Mouse (Mus musculus): ENCODE data around the gene Slc39a1. TPM values are rescaled to one million over a fixed set of nuclear protein-coding genes. Genes with fewer than 3 reads are reported as not detected.
A peak's percentile ranks its signal among the peaks of the same experiment; 100 is the strongest.

Gene Slc39a1
- total RNA-seq (2021) = 100 to 1,000 TPM; 114 to 118 TPM
- long read RNA-seq, experiment 1, transcript Slc39a1-201 (4 exons, 2,364 nt) = major isoform, 30 of 48 reads
- long read RNA-seq, experiment 1, partial matches to known transcripts = 15 of 48 reads
- long read RNA-seq, experiment 1, other reads (novel, unspliced or antisense) = 3 of 48 reads
- long read RNA-seq, experiment 2, transcript Slc39a1-201 (4 exons, 2,364 nt) = major isoform, 27 of 31 reads
- long read RNA-seq, experiment 2, partial matches to known transcripts = 1 of 31 reads
- long read RNA-seq, experiment 2, other reads (novel, unspliced or antisense) = 3 of 31 reads

GRCm38 (mm10) chr3:90247960-90248745 lies at the start of gene Slc39a1:
Gene Slc39a1, plus strand, starts transcription at chr3:90248172.
- DNase-seq = peak; percentile 94

- no peak for DNase-seq
Measured at GRCm38 (mm10) chr3:90202884-90203283, 45.1 kb upstream of the Slc39a1 start.

- DNase-seq = no peak
Measured at GRCm38 (mm10) chr3:90203619-90204018, 44.4 kb upstream of the Slc39a1 start.

- no peak for DNase-seq
Measured at GRCm38 (mm10) chr3:90204582-90204981, 43.4 kb upstream of the Slc39a1 start.

- no peak for DNase-seq
Measured at GRCm38 (mm10) chr3:90208662-90209061, 39.3 kb upstream of the Slc39a1 start.

GRCm38 (mm10) chr3:90209908-90210566 lies 37.9 kb upstream of the Slc39a1 start:
- DNase-seq = no peak

GRCm38 (mm10) chr3:90211475-90212398 lies 36.2 kb upstream of the Slc39a1 start:
- no peak for DNase-seq

- DNase-seq = no peak
Measured at GRCm38 (mm10) chr3:90212723-90213122, 35.2 kb upstream of the Slc39a1 start.

GRCm38 (mm10) chr3:90213377-90213866 lies 34.5 kb upstream of the Slc39a1 start, which contains the start of the genes Rps27 and Rab13:
Gene Rps27, minus strand, starts transcription at chr3:90213651.
Gene Rab13, plus strand, starts transcription at chr3:90213695.
- peak; percentile 90 for DNase-seq

- DNase-seq = peak; percentile 37
Measured at GRCm38 (mm10) chr3:90213956-90214684, 33.9 kb upstream of the Slc39a1 start.

- no peak for DNase-seq
Measured at GRCm38 (mm10) chr3:90215825-90216380, 32.1 kb upstream of the Slc39a1 start.

- peak; percentile 64 for DNase-seq
Measured at GRCm38 (mm10) chr3:90220088-90220487, 27.9 kb upstream of the Slc39a1 start.

GRCm38 (mm10) chr3:90220531-90220951 lies 27.4 kb upstream of the Slc39a1 start:
- DNase-seq = peak; percentile 90

GRCm38 (mm10) chr3:90221123-90221522 lies 26.8 kb upstream of the Slc39a1 start:
- no peak for DNase-seq

- no peak for DNase-seq
Measured at GRCm38 (mm10) chr3:90222455-90222854, 25.5 kb upstream of the Slc39a1 start.

GRCm38 (mm10) chr3:90222941-90223340 lies 25.0 kb upstream of the Slc39a1 start:
- DNase-seq = no peak

GRCm38 (mm10) chr3:90224331-90224730 lies 23.6 kb upstream of the Slc39a1 start:
- DNase-seq = no peak

GRCm38 (mm10) chr3:90231075-90231474 lies 16.9 kb upstream of the Slc39a1 start:
- DNase-seq = no peak

GRCm38 (mm10) chr3:90231507-90232333 lies 16.3 kb upstream of the Slc39a1 start, which contains the start of gene Jtb:
Gene Jtb, plus strand, starts transcription at chr3:90231597.
- DNase-seq = peak; percentile 94

Data from adrenal gland, postnatal 10 days (tissue).